Mouse (Mus musculus) brown adipose tissue, adult 24 weeks (tissue): ENCODE data around the gene Pex5. TPM values are rescaled to one million over a fixed set of nuclear protein-coding genes. Genes with fewer than 3 reads are reported as not detected.

Experiments
- H3K27ac ChIP-seq: fragments of 200-500 bp; replicated peaks from 2 replicates; pipeline ENCODE4 v1.5.1; 2012; ENCODE audit warnings: low read depth, mild to moderate bottlenecking, low read length
- H3K4me1 ChIP-seq: fragments of 200-500 bp; 2 replicates; pipeline ENCODE4 v1.6.1; 2012; ENCODE audit warnings: low read length, mixed read lengths; ENCODE audit not compliant: control insufficient read depth, insufficient read depth, insufficient read length
- H3K4me3 ChIP-seq: fragments of 200-500 bp; 2 replicates; pipeline ENCODE4 v1.5.1; 2012; ENCODE audit warnings: low read depth, mild to moderate bottlenecking, low read length, moderate library complexity; ENCODE audit not compliant: insufficient read depth
- polyA plus RNA-seq: library from polyadenylated mRNA; stranded (reverse); fragments of >200 nt; gene quantifications from 2 replicates; pipeline ENCODE4 v1.2.4, GENCODE M21; 2012; ENCODE audit not compliant: missing spikeins, insufficient read depth, insufficient read length

The Pex5 gene
- polyA plus RNA-seq, 1 experiment = 52.7 TPM

DNA sequence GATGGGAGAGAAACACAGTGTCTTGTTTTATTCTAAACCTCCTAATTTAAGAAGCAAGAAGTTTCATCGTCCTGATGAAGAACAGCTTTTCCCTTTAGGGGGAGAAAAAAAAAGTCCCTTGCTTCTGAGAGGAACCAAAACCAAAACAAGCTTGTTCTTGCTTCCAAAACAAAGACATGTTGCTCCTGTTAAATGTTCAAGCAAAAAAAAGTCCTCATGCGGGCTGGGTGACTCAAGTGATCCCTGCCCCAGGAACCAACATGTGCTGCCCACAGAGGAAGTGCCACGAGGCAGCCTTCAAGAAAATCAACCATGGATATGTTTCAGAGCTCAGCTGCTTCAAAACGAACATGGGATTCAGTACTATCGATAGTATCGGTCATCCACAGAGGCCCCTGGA is 55.9 kb downstream of the Pex5 start:
- Histone ChIP-seq H3K27ac (no peak overlapping the region), H3K4me3 (no peak overlapping the region), H3K4me1 (no peaks in the 10 kb centered on the region)

DNA sequence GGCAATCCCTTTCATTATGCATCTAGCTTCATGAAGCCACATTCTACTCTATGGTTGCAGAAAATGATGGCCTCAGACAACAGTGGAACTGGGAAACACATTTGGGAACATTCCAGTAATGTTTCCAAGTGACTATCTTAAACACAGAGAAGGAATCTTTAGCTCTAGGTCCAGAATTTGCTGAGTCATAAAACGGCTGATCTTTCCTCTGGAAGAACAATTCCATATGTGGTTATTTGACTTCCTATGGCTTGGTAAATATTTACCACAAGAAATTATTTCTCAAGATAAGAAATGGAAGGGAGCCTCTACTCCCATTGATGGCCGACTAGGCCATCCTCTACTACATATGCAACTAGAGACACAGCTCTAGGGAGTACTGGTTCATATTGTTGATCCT is 61.6 kb downstream of the Pex5 start:
- Histone ChIP-seq H3K27ac (no peak overlapping the region), H3K4me3 (no peak overlapping the region)

More for the DNA sequence above, 61.6 kb downstream of the Pex5 start:
- H3K4me1 ChIP-seq = no peaks in the 10 kb centered on the region

Other genes with a start within 250 kb of the Pex5 start
- gene Vmn2r27, start 183.2 kb downstream of the Pex5 start, polyA plus RNA-seq = not detected in 2 replicates
- gene Cd163, start 110.4 kb downstream of the Pex5 start, polyA plus RNA-seq = 6.8 and 12.0 TPM in 2 replicates
- 269 and 304 TPM in 2 replicates for gene Clstn3, start 49.7 kb upstream of the Pex5 start, polyA plus RNA-seq
- 15.6 and 18.9 TPM in 2 replicates for gene C1rl, start 78.0 kb upstream of the Pex5 start, polyA plus RNA-seq
- 16.7 and 21.5 TPM in 2 replicates for gene C1ra, start 97.3 kb upstream of the Pex5 start, polyA plus RNA-seq
- 45.8 and 53.2 TPM in 2 replicates for gene C1s1, start 127.3 kb upstream of the Pex5 start, polyA plus RNA-seq
- gene C1rb, start 155.2 kb upstream of the Pex5 start, polyA plus RNA-seq = not detected in 2 replicates
- gene C1s2, start 221.0 kb upstream of the Pex5 start, polyA plus RNA-seq = not detected in 2 replicates
- 43.7 and 58.4 TPM in 2 replicates for gene Lpcat3, start 248.0 kb upstream of the Pex5 start, polyA plus RNA-seq